Mouse (Mus musculus): Measurements from ENCODE around the gene Uchl1. TPM values are rescaled to one million over a fixed set of nuclear protein-coding genes. Genes with fewer than 3 reads are reported as not detected.

The Uchl1 gene
- total RNA-seq, 2 experiments from 2014 or later: 1.5 TPM; not detected in 1

DNA sequence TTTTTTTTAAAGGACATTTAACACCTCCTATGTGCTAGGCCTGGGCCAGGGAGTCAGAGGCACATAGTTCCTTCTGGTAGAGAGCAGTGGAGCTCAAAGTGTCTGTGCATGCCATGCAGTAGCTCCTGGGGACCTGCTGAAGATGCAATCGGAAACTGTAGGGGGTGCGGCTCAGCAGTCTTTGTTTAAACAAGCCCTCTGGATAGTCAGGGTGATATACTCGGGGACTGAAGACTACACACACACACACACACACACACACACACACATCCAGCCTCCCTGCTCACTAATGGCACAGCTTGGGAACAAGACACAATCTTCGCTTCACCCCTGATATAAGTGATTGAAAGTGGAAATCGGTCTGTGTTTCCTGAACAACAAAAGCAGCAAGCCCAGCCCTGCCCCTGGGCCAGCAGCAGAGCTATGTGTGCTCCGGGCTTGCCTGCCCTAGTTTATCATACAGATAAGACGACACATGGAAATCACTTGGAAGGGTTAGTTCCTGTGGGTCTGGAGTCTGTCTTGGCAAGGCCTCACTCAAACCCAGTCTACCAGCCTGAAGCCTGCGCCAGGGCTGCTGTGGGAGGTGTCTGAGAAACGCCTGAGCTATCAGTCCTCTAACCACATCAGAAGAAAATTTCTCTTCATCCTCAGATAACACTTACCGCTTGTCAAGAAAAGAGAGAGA, 27.6 kb downstream of the Uchl1 start:
- no peak for ATAC-seq (replicated peaks; ENCODE audit: poor library complexity, severe bottlenecking)

- no peak for ATAC-seq (replicated peaks; ENCODE audit: poor library complexity, severe bottlenecking)
Measured at GRCm38 (mm10) chr5:66707859-66708258, 32.0 kb downstream of the Uchl1 start.

DNA sequence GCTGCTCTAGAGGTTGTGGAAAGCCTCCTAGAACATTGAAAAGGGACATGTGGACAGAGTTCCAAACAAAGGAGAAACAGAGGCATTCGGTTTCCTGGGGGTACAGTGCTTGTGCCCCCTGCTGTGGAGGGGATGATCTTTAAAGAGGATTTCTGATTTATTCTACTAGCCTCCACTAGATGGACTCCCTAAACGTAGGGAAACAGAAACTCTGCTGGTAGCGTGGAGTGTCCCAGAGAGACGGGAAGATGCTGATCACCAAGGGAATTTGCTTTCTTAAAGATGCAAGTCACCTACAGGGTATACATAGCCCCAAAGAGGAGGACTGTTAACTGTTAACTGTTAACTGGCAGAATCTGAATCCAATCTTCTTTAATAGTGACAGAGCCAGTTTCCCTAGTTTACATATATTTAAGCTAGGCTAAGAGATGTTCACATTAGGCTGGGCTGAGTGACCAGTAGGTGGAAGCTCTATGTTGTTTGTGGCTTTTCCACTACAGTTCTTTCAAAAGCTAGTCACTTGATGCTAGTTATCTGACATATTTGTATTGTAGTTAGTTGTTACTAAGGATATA, 34.6 kb downstream of the Uchl1 start:
- no peak for ATAC-seq (replicated peaks; ENCODE audit: poor library complexity, severe bottlenecking)

DNA sequence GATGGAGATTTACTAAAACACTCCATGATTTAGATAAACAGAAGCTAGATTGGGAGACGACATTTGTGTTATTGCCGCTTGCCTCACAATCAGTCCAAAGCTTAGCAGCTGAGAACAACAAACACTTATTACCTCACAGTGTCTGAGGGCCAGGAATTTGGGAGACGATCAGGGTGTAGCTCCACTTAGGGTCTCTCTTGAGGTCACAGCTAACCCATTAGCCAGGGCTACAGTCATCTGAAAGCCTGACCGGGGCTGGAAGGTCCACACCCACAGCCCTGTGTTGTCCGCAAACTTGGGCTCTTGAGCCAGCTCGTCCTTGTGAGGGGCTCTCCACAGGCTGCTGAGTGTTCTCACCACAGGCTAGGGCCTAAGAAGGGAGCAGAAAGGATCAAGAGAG, 36.9 kb downstream of the Uchl1 start:
- ATAC-seq (replicated peaks; ENCODE audit: poor library complexity, severe bottlenecking): no peak

GRCm38 (mm10) chr5:66715498-66715931, 39.6 kb downstream of the Uchl1 start:
- ATAC-seq (replicated peaks; ENCODE audit: poor library complexity, severe bottlenecking): no peak

- no peak for ATAC-seq (replicated peaks; ENCODE audit: poor library complexity, severe bottlenecking)
Measured at GRCm38 (mm10) chr5:66717931-66718330, 42.0 kb downstream of the Uchl1 start.

- no peak for ATAC-seq (replicated peaks; ENCODE audit: poor library complexity, severe bottlenecking)
Measured at GRCm38 (mm10) chr5:66718413-66718812, 42.5 kb downstream of the Uchl1 start.

DNA sequence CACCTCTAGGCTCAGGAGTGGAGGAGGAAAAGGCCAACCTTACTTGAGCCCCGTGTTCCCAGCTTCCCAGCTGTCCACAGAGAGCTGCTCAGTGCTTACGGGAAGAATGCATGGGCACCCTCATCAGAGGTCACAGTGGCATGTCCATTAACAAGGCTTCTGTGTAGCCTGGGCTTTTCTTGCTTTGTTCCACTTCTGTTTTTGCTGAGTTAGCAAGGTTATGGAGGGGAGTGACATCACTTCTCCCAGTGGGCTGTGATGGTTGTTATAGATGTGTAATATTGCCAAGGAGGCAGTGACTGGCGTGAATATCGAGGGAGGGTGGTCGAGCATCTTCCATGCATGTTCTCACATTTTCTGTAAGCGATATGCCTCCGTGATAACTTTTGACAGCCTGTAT, 43.0 kb downstream of the Uchl1 start:
- ATAC-seq (replicated peaks; ENCODE audit: poor library complexity, severe bottlenecking): no peak

DNA sequence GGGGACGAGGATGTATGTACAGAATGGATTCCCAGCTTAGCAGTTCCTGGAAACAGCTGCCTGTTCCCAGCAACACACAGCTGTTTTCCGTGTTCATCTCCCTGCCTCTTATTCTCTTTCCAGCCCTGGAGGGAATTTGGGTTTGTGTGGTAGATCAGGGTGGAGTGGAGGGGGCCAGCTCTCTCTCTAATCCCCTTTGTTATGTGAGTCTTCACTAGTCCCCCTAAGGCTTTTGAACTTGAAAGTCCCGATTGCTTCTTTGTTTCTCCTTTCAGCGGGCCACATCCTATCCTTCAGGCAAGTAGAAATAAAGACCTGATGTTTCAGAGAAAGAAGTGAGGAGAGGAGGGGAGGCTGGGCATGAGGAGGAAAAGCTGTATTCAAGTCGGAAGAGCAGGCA, 45.0 kb downstream of the Uchl1 start:
- ATAC-seq (replicated peaks; ENCODE audit: poor library complexity, severe bottlenecking): no peak

GRCm38 (mm10) chr5:66722586-66722985, 46.7 kb downstream of the Uchl1 start:
- no peak for ATAC-seq (replicated peaks; ENCODE audit: poor library complexity, severe bottlenecking)

GRCm38 (mm10) chr5:66723037-66723436, 47.1 kb downstream of the Uchl1 start:
- ATAC-seq (replicated peaks; ENCODE audit: poor library complexity, severe bottlenecking): no peak

DNA sequence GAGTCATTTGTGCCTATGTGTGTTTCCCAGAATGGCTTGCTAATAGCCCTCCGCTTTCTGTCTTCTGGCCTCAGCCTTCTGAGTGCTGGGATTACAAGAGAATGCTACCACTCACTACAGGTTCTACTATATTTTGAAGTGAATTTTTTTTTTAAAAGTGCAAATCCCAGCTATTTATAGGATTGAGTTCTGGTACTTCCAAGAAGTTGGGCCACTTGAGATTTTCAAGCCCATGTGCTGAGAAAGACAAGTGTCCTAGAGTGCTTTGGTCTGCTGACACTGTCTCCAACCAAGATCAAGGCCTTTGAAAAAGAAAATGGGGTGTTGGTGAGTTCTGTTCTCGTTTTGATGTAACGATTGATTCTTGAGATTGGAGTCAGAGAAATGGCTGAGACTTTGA, 47.7 kb downstream of the Uchl1 start:
- no peak for ATAC-seq (replicated peaks; ENCODE audit: poor library complexity, severe bottlenecking)

DNA sequence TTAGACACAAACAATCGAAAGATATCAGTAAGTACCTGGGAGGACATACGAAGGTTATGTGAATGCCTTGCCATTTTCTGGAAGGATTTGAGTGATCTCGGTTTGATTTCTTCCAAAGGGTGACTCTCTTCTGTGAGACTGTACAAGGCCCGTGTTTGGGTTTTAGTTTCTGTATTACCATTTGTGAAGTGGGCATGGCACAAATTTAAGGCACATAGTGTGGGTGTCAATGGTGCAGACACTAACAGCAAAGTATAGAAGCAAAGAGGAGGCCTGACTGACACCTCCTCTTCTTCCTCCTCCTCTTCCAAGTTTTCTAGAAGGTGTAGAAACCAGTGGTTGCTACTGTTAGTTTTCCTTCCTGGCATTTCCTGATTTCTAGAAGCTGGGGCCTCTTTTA, 53.4 kb downstream of the Uchl1 start:
- no peak for ATAC-seq (replicated peaks; ENCODE audit: poor library complexity, severe bottlenecking)

DNA sequence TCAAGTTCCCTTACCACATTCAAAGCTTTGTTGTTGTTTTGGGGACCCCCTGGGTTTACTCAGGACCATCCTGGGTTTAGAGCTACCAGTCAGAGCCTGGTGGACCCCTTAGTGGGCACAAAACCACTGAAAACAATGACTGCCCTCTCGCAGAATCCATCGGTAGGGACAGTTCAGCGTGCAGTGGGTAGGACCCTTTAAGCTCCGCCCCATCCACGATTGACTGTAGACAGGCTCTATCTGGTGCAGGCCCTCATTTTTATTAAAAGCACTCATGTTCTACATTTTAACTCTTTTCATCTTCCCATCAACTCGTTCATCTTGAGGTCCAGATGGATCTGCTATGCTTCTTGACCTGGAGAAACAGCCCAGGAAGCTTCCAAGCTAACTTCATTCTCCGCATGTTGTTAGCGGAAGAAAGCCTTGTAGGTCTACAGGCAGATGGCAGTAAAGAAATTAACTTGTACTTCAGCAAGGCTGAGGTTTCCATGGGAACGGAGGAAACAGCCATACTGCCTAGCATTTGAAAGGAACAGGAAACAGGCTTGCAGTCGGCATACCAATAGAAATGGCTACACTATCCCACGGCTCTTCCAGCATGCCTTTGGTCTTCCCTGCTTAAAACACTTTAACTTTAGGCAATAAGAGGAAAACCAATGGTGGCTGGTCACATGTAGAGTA, 54.9 kb downstream of the Uchl1 start:
- no peak for ATAC-seq (replicated peaks; ENCODE audit: poor library complexity, severe bottlenecking)

DNA sequence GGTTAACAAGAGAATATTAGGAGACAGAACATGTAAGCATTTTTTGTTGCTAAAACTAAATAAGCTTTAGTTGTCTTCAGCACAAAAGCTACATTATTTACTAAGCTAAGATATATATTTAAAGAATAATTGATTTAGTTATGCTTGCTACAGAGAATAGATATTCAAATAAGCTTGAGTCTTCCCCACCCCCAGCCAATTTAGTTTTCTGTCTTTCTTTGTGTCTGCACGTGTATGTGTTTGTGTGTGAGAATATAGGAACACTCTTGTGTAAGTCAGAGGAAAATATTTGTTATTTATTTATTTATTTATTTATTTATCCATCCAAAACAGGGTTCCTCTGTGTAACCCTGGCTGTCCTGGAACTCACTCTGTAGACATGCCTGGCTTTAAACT, 55.4 kb downstream of the Uchl1 start:
- ATAC-seq (replicated peaks; ENCODE audit: poor library complexity, severe bottlenecking): no peak

DNA sequence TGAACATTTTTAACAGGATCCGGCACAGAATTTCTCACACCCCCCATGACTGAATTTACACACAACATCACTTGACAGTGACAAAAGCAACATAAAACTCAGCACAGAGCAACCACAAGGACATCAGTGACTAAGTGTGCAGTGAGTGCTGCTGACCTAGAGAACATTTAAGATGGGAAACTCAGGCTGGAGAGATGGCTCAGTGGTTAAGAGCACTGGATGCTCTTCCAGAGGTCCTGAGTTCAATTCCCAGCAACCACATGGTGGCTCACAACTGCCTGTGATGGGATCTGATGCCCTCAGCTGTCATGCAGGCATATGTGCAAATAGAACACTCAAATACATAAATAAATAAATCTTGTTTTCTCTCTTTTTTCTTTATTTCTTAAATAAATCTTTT, 57.7 kb downstream of the Uchl1 start:
- ATAC-seq (replicated peaks; ENCODE audit: poor library complexity, severe bottlenecking): no peak

Other genes with a start within 250 kb of the Uchl1 start
- 0.52 and 0.90 TPM in 2 replicates for gene Apbb2, start 57.3 kb upstream of the Uchl1 start, total RNA-seq (2014; fragmentation: Nextera tagmentation)
- 0.26 and 0.31 TPM in 2 replicates for gene Apbb2, start 57.3 kb upstream of the Uchl1 start, total RNA-seq (2017)
- not detected in 2 replicates for gene Limch1, start 69.7 kb downstream of the Uchl1 start, total RNA-seq (2014; fragmentation: Nextera tagmentation)
- gene Limch1, start 69.7 kb downstream of the Uchl1 start, total RNA-seq (2017): not detected in 2 replicates